Mouse (Mus musculus) macrophage (primary cell): ENCODE results near the gene Gm14443. TPM values are rescaled to one million over a fixed set of nuclear protein-coding genes. Genes with fewer than 3 reads are reported as not detected.
"Not testable (repeated sequence)": the region's sequence is repeated elsewhere in the genome, so short reads cannot be mapped to it uniquely, and the experiment has no call there.

Experiments used
- H3K27ac ChIP-seq: fragments of 350-480 bp; formaldehyde crosslinking; 2 replicates; pipeline ENCODE4 v1.9.0; 2021
- H3K36me3 ChIP-seq: fragments of 350-480 bp; formaldehyde crosslinking; 2 replicates; pipeline ENCODE4 v1.9.0; 2021; ENCODE audit errors: inconsistent target
- H3K4me3 ChIP-seq: fragments of 350-480 bp; formaldehyde crosslinking; 2 replicates; pipeline ENCODE4 v1.9.0; 2021; ENCODE audit errors: inconsistent target
- H3K79me2 ChIP-seq: fragments of 350-480 bp; formaldehyde crosslinking; 2 replicates; pipeline ENCODE4 v1.9.0; 2021; ENCODE audit errors: inconsistent target
- polyA plus RNA-seq: library from polyadenylated mRNA; stranded (reverse); fragments of 250-400 nt; gene quantifications from 3 replicates; pipeline ENCODE4 v1.2.4, GENCODE M21; 2018; ENCODE audit warnings: inconsistent platforms

The Gm14443 gene
- polyA plus RNA-seq, 1 experiment from 2014 or later: 0.23 TPM

DNA sequence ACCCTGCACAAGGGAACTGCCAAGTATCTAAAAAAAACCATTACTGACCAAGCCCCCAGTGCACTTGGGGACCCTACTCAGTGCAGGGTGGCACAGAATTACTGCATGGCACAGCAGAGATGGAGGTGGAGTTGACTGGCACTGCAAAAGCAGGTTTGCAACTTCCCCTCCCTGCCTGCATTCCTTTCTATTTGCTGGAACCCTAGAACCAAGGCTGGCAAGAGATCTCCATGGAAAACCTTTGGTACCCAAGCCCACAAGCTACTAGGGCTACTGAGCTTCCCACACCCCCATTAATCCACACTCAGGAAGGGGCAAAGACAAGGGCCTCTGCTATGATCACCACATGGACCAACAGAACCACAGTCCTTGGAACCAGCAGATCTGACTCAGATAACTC lies 35.0 kb downstream of the Gm14443 start:
- not testable (repeated sequence) for H3K4me3 ChIP-seq, H3K27ac ChIP-seq, H3K36me3 ChIP-seq, H3K79me2 ChIP-seq

Other genes starting within 250 kb of the Gm14443 start
- not detected in 3 replicates for gene Gm14444, start 165.6 kb downstream of the Gm14443 start, polyA plus RNA-seq
- gene Gm14393, start 108.1 kb downstream of the Gm14443 start, polyA plus RNA-seq: not detected in 3 replicates
- 3.3 to 6.0 TPM (median 3.8 TPM) in 3 replicates for gene Gm14399, start 33.9 kb downstream of the Gm14443 start, polyA plus RNA-seq
- gene Gm14391, start 31.0 kb upstream of the Gm14443 start, polyA plus RNA-seq: 5.2 to 6.2 TPM (median 5.9 TPM) in 3 replicates
- gene Gm14440, start 99.3 kb upstream of the Gm14443 start, polyA plus RNA-seq: 0.61 to 3.2 TPM in 2 of 3 replicates, not detected in the other
- gene Gm4631, start 162.3 kb upstream of the Gm14443 start, polyA plus RNA-seq: 8.3 to 14.7 TPM (median 10.3 TPM) in 3 replicates
- 2.3 to 3.4 TPM (median 3.2 TPM) in 3 replicates for gene Zfp968, start 196.6 kb upstream of the Gm14443 start, polyA plus RNA-seq